Mouse (Mus musculus): Measurements from ENCODE around the gene Ralgps2. TPM values are rescaled to one million over a fixed set of nuclear protein-coding genes. Genes with fewer than 3 reads are reported as not detected.
A peak's percentile ranks its signal among the peaks of the same experiment; 100 is the strongest.

Ralgps2 gene
- total RNA-seq, 2 experiments from 2014 or later, result 36.3 to 37.7 TPM

DNA sequence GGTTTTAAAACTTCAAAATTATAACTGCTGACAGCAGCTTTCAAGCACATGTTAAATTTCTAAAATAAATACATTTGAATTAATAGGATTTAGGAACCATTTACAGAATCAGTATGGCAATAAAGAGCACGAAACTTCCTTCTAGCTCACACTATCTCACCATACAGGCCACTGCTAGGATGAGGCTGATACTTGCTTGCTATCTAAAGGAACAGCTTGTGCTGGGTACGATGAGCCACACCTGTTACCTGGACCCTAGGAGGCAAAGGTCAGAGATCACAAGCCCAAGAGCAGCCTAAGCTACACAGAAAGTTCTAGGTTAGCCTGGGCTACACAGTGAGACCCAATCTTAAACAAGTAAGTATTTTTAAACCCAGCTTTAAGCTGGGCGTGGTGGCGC is 30.2 kb downstream of the Ralgps2 start:
- no peak for DNase-seq (ENCODE audit: low spot score in 2 of 2)

DNA sequence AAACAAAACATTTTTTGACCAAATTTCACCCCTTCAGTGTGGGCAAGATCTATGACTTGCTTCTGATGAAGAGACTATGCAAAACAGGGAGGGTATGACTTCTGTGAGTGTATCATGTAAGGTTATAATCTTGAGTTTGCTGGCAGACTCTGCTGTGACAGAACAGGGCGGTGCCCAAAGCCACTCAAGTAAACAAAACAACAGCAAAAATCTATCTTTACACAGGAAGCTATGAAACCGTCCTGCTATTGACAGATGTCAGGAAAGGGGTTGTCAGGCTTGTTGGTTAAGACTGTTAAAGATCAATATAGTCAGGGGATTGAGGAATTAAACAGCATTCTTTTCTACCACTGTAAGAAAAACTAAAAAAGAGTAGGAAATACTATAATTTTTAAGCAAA is 33.8 kb downstream of the Ralgps2 start:
- no peak for DNase-seq (ENCODE audit: low spot score in 2 of 2)

GRCm38 (mm10) chr1:156903899-156904298 is 35.5 kb downstream of the Ralgps2 start:
- no peak for DNase-seq (ENCODE audit: low spot score in 2 of 2)

DNA sequence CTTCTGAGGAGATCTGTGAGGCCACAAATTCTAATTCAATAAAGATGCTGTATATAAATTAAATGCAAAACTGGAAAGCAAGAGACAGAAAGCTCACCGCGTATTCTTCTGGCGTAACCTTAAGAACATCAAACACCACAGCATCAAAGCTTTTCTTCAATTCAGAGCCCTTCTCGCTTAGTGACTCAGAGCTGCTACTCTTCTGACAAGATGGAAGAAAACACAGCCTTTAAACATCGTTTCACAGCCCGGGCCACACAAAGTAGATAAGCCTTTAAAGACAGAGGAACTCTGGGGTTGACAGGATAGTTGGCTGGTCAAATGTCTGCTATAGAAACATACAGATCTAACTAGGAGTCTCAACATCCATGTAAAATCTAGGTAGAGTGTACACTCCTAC is 37.7 kb downstream of the Ralgps2 start:
- no peak for DNase-seq (ENCODE audit: low spot score in 2 of 2)

- DNase-seq (ENCODE audit: low spot score in 2 of 2), result no peak
Observed at GRCm38 (mm10) chr1:156891561-156891960, 47.9 kb downstream of the Ralgps2 start.

DNA sequence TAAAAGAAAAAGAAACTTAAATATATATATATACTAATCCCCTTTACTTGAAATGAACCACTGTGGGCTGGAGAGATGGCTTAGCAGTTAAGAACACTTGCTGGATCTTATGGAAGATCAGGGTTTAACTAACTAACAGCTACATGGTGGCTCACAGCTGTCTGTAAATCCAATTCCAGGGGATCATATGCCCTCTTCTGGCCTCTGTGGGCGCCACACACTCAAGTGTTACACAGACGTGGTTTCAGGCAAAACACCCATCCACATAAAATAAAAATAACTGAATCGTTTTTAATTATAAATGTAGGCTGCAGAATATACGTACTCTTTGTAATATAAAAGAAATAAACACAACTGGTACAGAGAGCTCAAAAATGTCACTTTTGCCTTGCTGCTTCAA is 50.6 kb downstream of the Ralgps2 start:
- no peak for DNase-seq (ENCODE audit: low spot score in 2 of 2)

- no peak for DNase-seq (ENCODE audit: low spot score in 2 of 2)
Observed at GRCm38 (mm10) chr1:156885879-156886278, 53.5 kb downstream of the Ralgps2 start.

DNA sequence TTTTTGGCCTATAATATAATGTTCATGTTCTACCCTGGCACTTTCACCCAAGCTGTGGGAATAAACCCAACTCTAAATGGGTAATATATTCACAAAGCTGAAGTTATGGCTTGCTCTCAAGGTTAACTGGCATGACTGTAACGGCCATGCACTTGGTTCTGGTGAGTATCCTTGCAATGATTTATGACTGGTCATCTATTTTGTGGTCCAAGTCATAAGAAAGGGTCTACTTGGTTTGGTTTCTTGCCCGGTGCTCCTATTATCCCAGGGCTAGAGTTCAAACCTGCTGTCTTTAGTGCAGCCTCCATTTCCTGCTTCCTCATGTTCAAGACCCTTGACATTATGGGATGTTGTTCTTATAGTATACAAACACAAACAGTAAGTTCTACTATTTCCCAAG is 54.6 kb downstream of the Ralgps2 start:
- DNase-seq (ENCODE audit: low spot score in 2 of 2), result no peak

DNA sequence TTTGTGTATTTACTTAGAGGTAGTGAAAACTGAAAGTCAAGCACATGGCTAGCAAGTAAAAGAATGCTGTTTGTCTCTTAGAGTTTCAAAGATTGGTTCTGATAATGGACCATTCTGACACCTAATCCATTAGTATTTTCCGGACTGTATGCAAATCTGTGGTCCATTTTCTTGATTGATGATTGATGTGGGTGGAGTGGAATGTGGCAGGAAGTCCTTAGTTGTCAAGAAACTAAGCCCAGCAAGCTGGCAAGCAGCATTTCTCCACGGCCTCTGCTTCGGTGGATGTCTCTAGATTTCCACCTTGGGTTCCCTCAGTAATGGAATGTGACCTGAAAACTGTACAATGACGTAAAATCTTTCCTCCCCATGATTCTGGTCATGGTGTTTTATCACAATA is 68.8 kb downstream of the Ralgps2 start:
- DNase-seq (ENCODE audit: low spot score in 2 of 2), result no peak

DNA sequence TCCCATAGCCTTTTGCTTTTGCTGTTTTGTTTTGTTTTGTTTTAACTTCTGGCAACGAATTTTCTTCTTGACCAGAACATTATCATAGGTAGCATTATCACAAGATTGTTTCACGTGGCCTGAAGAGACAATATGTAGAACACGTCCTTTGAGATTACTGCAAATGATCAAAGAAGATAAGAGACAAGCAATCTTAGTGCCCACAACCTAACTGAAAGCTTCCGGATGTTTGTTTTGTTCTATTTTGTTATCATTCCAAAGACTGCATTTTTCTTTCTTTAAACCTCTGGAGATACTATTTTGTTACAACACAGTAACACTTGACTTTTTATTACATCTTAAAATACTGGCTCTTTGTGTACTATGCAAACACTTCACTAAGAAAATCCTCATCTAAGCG is 69.4 kb downstream of the Ralgps2 start:
- no peak for DNase-seq (ENCODE audit: low spot score in 2 of 2)

- DNase-seq (ENCODE audit: low spot score in 2 of 2), result no peak
Observed at GRCm38 (mm10) chr1:156864240-156864639, 75.2 kb downstream of the Ralgps2 start.

DNA sequence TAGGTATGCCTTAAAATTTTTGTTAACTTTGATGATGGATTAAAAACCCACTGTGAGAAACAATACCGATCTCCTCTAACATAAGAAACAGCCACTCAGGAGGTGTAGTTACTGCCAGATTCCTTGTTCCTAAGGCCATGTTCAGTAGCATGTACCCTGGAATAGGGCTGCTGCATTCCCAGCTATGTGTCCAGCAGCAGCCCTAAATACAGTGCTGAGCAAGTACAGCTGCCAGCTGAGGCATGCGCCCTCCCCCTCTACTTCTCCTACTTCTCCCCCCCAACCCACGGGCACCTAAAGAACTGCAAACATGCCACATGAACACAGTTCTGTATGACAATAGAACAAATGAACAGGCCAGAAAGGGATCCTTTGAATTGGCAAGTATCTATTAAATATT is 75.7 kb downstream of the Ralgps2 start:
- no peak for DNase-seq (ENCODE audit: low spot score in 2 of 2)

- no peak for DNase-seq (ENCODE audit: low spot score in 2 of 2)
Observed at GRCm38 (mm10) chr1:156861475-156862043, 77.9 kb downstream of the Ralgps2 start.

DNA sequence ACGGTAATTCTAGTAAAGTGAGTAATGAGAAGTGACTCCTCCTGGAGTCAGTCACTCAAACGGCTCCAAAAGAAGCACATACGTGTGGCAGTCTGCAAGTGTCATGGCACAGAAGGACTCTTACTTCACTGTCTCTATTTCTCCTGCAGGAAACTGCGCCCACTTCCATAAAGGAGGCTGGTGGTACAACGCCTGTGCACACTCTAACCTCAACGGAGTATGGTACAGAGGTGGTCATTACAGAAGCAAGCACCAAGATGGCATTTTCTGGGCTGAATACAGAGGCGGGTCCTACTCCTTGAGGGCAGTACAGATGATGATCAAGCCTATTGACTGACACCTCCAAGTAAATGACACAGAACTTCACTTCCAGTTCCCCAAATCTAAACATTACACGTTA is 79.2 kb downstream of the Ralgps2 start:
- no peak for DNase-seq (ENCODE audit: low spot score in 2 of 2)

DNA sequence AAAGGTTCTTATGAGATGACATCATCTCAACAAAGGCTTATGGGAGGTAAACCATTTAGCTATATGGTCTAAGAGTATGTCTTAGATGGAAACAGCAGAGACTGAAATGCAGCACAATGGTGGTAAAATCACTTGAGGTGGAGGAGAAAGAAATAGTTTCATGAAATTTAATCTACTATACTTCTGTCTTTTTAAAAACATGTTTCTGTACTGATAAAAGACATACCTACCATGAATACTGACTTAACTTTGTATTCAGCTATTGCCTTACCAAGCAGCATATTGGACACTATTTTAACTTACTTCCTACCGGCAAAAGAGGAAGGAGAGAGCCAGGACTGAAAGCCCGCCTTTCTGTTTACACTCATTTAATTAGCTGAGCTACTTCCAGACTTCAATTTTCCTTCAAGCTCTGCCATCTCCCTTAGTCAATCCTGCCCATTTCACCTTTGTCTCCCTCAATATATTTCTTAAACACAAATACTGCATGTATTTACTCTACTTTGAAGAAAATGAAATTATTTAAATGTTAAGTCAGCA is 79.6 kb downstream of the Ralgps2 start:
- no peak for DNase-seq (ENCODE audit: low spot score in 2 of 2)

GRCm38 (mm10) chr1:156859156-156859555 is 80.3 kb downstream of the Ralgps2 start:
- DNase-seq (ENCODE audit: low spot score in 2 of 2), result no peak

DNA sequence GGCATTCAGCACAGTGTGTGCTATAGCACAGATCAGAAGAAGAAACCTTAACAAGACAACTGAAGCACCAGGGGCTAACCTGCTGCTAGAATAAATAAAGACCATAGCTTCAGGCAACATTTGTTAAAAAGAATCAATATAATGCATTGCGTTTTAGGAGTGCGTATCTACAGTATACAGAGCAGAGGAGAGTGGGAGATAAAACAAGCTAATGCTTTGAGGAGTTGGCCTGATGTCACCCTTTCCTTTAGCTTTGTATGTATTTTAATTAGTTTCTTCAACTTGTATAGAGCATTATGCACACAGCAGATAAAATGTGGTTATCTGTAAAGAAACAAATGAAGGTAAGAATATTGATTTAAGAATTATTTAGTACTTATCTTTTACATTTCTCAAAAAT is 82.8 kb downstream of the Ralgps2 start:
- no peak for DNase-seq (ENCODE audit: low spot score in 2 of 2)

- no peak for DNase-seq (ENCODE audit: low spot score in 2 of 2)
Observed at GRCm38 (mm10) chr1:156854558-156854957, 84.9 kb downstream of the Ralgps2 start.

GRCm38 (mm10) chr1:156852872-156853271 is 86.6 kb downstream of the Ralgps2 start:
- DNase-seq (ENCODE audit: low spot score in 2 of 2), result no peak

DNA sequence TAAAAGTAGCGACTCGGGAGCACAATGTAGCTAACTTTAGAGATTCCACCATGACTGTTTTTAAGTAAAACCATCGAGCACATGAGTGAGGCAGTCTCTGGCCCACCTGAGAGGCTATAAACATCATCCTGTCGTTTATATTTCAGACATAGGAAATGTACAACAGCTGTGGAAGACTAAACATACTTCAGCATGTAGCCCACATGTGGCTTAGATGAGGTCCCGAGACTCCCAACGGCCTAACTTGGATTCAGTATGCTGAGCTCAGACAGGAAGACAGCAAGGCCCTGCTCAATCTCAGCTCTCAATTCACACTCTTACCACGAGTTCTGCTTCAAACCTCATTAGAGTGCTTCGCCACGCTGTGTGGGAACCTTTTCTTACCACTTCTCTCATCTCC is 87.0 kb downstream of the Ralgps2 start:
- DNase-seq (ENCODE audit: low spot score in 2 of 2), result no peak

DNA sequence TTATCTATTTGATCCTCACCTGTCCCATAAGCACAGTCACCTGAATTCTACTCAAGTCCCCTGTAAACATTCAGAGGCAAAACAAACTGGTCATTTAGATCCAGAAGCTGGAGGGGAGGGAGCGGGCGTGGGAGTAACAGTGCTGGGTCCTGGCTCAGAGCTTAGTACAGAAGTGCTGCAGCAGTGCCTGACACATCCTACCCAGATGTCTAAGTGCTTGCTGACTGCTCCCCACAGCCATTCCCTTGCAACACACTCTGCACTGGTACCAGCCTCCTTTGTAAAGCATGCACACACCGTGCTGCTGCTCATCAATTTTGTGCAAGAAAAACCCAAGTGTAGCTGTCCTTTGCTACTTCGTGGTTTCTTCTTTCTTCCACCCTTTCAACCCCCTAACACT is 92.3 kb downstream of the Ralgps2 start:
- DNase-seq (ENCODE audit: low spot score in 2 of 2), result no peak

DNA sequence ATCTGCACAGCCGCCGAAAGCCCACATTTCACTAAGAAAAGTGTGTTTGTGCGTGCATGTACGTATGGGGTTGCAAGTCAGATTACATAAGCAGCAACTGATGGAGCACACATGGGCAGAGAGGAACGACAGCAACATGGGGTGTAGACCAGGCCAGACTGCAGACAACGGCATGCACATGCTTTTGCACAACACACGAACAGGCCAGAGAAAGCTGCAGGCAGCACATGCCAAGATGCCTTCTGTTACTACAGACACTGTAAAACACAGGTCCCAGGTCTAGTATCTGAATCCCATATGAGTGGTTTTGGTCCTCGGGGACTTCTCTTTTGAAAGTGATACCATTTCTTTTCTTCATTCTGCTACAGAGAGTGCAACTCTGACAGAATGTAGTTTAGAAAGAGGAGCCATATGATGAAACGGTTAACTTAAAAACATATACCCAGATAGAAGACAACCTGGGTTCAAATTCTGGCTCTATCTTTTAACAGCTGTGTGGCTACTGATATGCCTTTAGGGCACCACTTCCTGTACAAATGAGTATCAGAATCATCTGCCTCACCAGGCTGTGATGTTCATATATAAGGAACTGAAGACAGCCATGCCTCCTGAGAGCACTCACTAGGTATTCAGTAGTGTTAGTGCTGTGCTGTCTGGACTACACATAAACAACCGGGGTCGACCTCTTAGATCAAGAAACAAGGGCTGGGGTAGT is 97.6 kb downstream of the Ralgps2 start:
- DNase-seq (ENCODE audit: low spot score in 2 of 2), result no peak

DNA sequence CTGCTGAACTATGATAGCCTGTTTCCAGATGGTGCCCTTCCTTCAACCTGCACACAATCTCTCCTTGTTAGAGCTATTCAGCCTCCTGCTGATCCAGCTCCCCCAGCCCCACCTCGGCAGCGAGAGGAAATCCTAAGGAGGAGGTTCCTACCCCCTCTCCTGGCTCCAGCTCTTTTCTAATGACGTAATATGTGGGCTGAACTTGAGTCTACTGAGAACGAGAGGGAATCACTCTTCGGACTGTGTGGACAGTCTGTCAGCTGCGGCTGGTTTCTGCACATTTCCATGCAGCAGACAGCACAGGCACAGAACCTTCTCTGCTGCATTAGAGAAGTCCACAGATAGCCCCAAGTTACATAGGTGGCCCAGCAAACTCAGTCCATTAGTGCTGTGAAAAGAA is 100.7 kb downstream of the Ralgps2 start:
- peak; percentile 39 to 67 for DNase-seq (ENCODE audit: low spot score in 2 of 2)

All from gastrocnemius, postnatal 4 days (tissue).